Mouse (Mus musculus): ENCODE measurements around the gene Jkamp.

GRCm38 (mm10) chr12:72036097-72036661, 49.2 kb upstream of the Jkamp start:
- TF ChIP-seq HCFC1 (IDR thresholded peaks at IDR 0.05; ENCODE audit: borderline replicate concordance, insufficient read depth, low read length) (no peak), MAFK (IDR thresholded peaks at IDR 0.05; ENCODE audit: insufficient read depth, low read depth, low read length) (no peak), ZNF384 (IDR thresholded peaks at IDR 0.05; ENCODE audit: low read depth, low read length) (no peak), CHD2 (IDR thresholded peaks at IDR 0.05; ENCODE audit: low read depth, low read length) (no peak)
